Comparison of ENCODE assay signal across 8 mouse cellular contexts in the genomic region with DNA sequence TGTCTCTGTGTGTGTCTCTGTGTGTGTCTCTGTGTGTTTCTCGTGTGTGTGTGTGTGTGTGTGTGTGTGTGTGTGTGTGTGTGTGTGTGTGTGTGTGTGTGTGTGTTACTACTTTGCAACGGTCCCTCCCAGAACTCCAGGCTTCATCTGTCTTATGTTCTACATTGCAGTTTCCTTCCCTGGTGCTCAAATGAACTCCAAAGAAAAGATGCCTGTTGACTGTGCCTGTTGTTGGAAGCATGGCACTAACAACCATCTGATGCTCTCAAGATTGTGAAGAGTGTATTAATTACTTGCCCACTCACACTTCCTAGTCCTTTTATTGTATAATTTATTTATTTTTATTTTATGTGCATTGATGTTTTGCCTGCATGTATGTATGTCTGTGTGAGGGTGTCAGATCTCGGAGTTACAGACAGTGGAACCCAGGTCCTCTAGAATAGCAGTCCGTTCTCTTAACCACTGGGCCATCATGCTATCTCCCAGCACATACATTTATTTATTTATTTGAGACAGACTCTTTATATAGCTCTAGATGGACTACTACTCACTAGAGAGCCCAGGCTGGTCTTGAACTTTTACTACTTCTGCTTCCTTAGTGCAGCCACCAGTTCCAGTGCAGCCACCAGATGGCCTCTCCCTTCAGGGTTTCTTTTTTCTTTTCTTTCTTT. TPM values are rescaled to one million over a fixed set of nuclear protein-coding genes. Genes with fewer than 3 reads are reported as not detected.
DNase-seq lines count a peak whose midpoint lies in the region; ATAC-seq and TF ChIP-seq lines count a peak whose summit lies in the region.

No protein-coding gene starts in this region.

- H3K4me3 ChIP-seq in cerebellum, adult 2 months (replicated peaks; ENCODE audit: insufficient read depth, low read depth, low read length): peak overlapping the region; percentile 81
- H3K4me3 ChIP-seq in testis, adult 2 months (ENCODE audit: control insufficient read depth, low read depth, low read length): peak overlapping the region; percentile 100
- H3K4me3 ChIP-seq in liver, embryonic 13.5 days (replicated peaks): peak overlapping the region; percentile 82

- no peaks in the 10 kb centered on the region for H3K27me3 ChIP-seq in cerebellum, adult 2 months (ENCODE audit: control insufficient read depth, insufficient read depth, low read length)
- H3K27me3 ChIP-seq in testis, adult 2 months (ENCODE audit: control insufficient read depth, insufficient read depth, low read length): no peaks in the 10 kb centered on the region
- H3K27me3 ChIP-seq in liver, embryonic 13.5 days: no peaks in the 10 kb centered on the region

- TF ChIP-seq CTCF in cerebellum, adult 2 months (IDR thresholded peaks at IDR 0.05; ENCODE audit: borderline replicate concordance, insufficient read depth, low read depth, low read length): no peak
- no peak for TF ChIP-seq CTCF in testis, adult 2 months (IDR thresholded peaks at IDR 0.05; ENCODE audit: control insufficient read depth, insufficient read depth, insufficient replicate concordance, low read depth, low read length)

- H3K36me3 ChIP-seq in testis, adult 2 months (ENCODE audit: control insufficient read depth, insufficient read depth, low read length): no peaks in the 10 kb centered on the region
- peaks cover 4% of the 10 kb centered on the region; the same call in 1 of the 2 replicates for H3K36me3 ChIP-seq in liver, embryonic 13.5 days

- peak overlapping the region; percentile 79 for H3K4me2 ChIP-seq in liver, embryonic 13.5 days

- H3K9me3 ChIP-seq in liver, embryonic 13.5 days (replicated peaks): no peaks in the 10 kb centered on the region

- no peak for DNase-seq in cerebellum, adult 2 months
- DNase-seq in cerebellum, postnatal 36 days: no peak
- DNase-seq in testis, postnatal 14 days (ENCODE audit: low spot score): no peak
- DNase-seq in liver, embryonic 13.5 days: no peak
- no peak for DNase-seq in yolk sac, embryonic 10.5 days (ENCODE audit: low spot score)
- no peak for DNase-seq in Muller cell, postnatal 12 days (ENCODE audit: inconsistent ontology term)
- no peak for DNase-seq in thymus, postnatal 10 days (ENCODE audit: low spot score in 2 of 2)

- peak; percentile 21 for ATAC-seq in liver, embryonic 13.5 days (ENCODE audit: low read depth)

- no peaks in the 10 kb centered on the region for H3K4me1 ChIP-seq in cerebellum, adult 2 months (ENCODE audit: control insufficient read depth, insufficient read depth, low read length)
- H3K4me1 ChIP-seq in testis, adult 2 months (ENCODE audit: control insufficient read depth, insufficient read depth, low read length): no peaks in the 10 kb centered on the region; the same call in 1 of the 2 replicates
- peaks cover 22% of the 10 kb centered on the region for H3K4me1 ChIP-seq in liver, embryonic 13.5 days (replicated peaks)

- no peak for TF ChIP-seq POLR2A in cerebellum, adult 2 months (IDR thresholded peaks at IDR 0.05; ENCODE audit: borderline replicate concordance, insufficient read depth, low read length)
- TF ChIP-seq POLR2A in testis, adult 2 months (IDR thresholded peaks at IDR 0.05; ENCODE audit: control insufficient read depth, low read depth, low read length): no peak

- 0 out of 2 replicates have a peak overlapping the region, but pooled peaks have one; percentile 90 for H3K9ac ChIP-seq in liver, embryonic 13.5 days

- WGBS in cerebellum, adult 2 months: 48% methylated on average over 4 of the region's 4 CpGs
- 45% methylated on average over 4 of the region's 4 CpGs for WGBS in liver, embryonic 13.5 days (ENCODE audit: insufficient replicate concordance)

- H3K27ac ChIP-seq in cerebellum, adult 2 months (ENCODE audit: insufficient read depth, low read length): no peak overlapping the region
- H3K27ac ChIP-seq in testis, adult 2 months (ENCODE audit: control insufficient read depth, insufficient read depth, low read depth, low read length): peak overlapping the region; percentile 95
- H3K27ac ChIP-seq in liver, embryonic 13.5 days: no peak overlapping the region

RNA-seq across cellular contexts. Expression of a gene that starts 0.5 kb away (rescaled TPM):
- polyA plus RNA-seq in cerebellum, adult 2 months (2012; rRNA removed): 29.7 and 32.7 TPM in 2 replicates
- polyA plus RNA-seq in testis, adult 2 months (2012; rRNA removed): 20.5 and 25.2 TPM in 2 replicates
- polyA plus RNA-seq in liver, embryonic 13.5 days (2015; fragmentation: Nextera tagmentation; extraction: Ambion mirVana): 12.3 and 17.1 TPM in 2 replicates
